Mouse (Mus musculus) brain, embryonic 18.5 days (tissue): Measurements from ENCODE around the gene Neu4.
"Not testable (repeated sequence)": the region's sequence is repeated elsewhere in the genome, so short reads cannot be mapped to it uniquely, and the experiment has no call there.

ENCODE experiments used
- DNase-seq: peaks from one replicate; pipeline ENCODE4 v3.0.0-alpha.2; 2012; ENCODE audit warnings: low read depth, low spot score

Gene Neu4

GRCm38 (mm10) chr1:94020151-94020550 is at the start of gene Neu4:
Gene Neu4, plus strand, starts transcription at chr1:94020451.
- no peak for DNase-seq

GRCm38 (mm10) chr1:93970797-93971196 is 49.5 kb upstream of the Neu4 start:
- DNase-seq = not testable (repeated sequence)

- not testable (repeated sequence) for DNase-seq
Observed at GRCm38 (mm10) chr1:93975764-93976163, 44.5 kb upstream of the Neu4 start.

GRCm38 (mm10) chr1:93978287-93978686 is 42.0 kb upstream of the Neu4 start:
- not testable (repeated sequence) for DNase-seq

GRCm38 (mm10) chr1:93980932-93981331 is 39.3 kb upstream of the Neu4 start:
- DNase-seq = not testable (repeated sequence)

- no peak for DNase-seq
Observed at GRCm38 (mm10) chr1:93986167-93986566, 34.1 kb upstream of the Neu4 start.

GRCm38 (mm10) chr1:93988786-93989185 is 31.5 kb upstream of the Neu4 start:
- no peak for DNase-seq

GRCm38 (mm10) chr1:93990209-93990608 is 30.0 kb upstream of the Neu4 start, which contains the start of gene Gal3st2c:
Gene Gal3st2c, plus strand, starts transcription at chr1:93990509.
- not testable (repeated sequence) for DNase-seq

- not testable (repeated sequence) for DNase-seq
Observed at GRCm38 (mm10) chr1:93991068-93991467, 29.2 kb upstream of the Neu4 start.

- DNase-seq = not testable (repeated sequence)
Observed at GRCm38 (mm10) chr1:93991491-93991890, 28.8 kb upstream of the Neu4 start.

GRCm38 (mm10) chr1:94001023-94001422 is 19.2 kb upstream of the Neu4 start:
- peak; percentile 6 for DNase-seq

- not testable (repeated sequence) for DNase-seq
Observed at GRCm38 (mm10) chr1:94005954-94006506, 14.2 kb upstream of the Neu4 start.

- not testable (repeated sequence) for DNase-seq
Observed at GRCm38 (mm10) chr1:94008826-94009225, 11.4 kb upstream of the Neu4 start.

GRCm38 (mm10) chr1:94011643-94012042 is 8.6 kb upstream of the Neu4 start:
- DNase-seq = no peak

- no peak for DNase-seq
Observed at GRCm38 (mm10) chr1:94027506-94028108, 7.4 kb downstream of the Neu4 start.

GRCm38 (mm10) chr1:94028741-94029140 is 8.5 kb downstream of the Neu4 start:
- no peak for DNase-seq

GRCm38 (mm10) chr1:94033075-94033602 is 12.9 kb downstream of the Neu4 start:
- DNase-seq = no peak

GRCm38 (mm10) chr1:94034984-94035743 is 14.9 kb downstream of the Neu4 start:
- DNase-seq = peak; percentile 34

GRCm38 (mm10) chr1:94040391-94040790 is 20.1 kb downstream of the Neu4 start:
- no peak for DNase-seq

- no peak for DNase-seq
Observed at GRCm38 (mm10) chr1:94045559-94045958, 25.3 kb downstream of the Neu4 start.

GRCm38 (mm10) chr1:94046544-94046943 is 26.3 kb downstream of the Neu4 start:
- DNase-seq = no peak

- no peak for DNase-seq
Observed at GRCm38 (mm10) chr1:94051104-94051503, 30.9 kb downstream of the Neu4 start.
